Mouse (Mus musculus): ENCODE measurements around the gene Ptk7. TPM values are rescaled to one million over a fixed set of nuclear protein-coding genes. Genes with fewer than 3 reads are reported as not detected.

The Ptk7 gene
- polyA plus RNA-seq, 1 experiment = 145 TPM

DNA sequence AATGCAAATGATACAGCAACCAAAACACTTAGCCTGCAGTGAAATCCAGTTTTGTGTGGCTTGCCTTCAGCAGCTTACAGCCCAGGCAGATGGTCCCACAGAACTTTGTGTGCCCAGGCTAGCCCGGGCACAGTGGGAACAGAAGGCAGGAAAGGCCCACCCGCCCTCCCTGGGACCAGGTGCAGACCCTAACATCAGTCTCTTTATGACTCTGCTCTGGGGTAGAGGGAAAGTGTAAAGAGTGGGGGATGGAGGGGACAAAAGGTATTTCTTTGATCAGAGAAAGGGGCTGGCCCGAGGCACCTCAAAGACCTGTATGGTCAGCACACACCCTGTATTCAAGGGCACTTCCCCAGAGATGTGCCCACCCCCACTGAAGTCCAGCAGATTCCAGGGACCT lies 16.1 kb downstream of the Ptk7 start:
- Histone ChIP-seq H3K27ac (ENCODE audit: insufficient read depth, low read length) (peak overlapping the region; percentile 62), H3K4me1 (ENCODE audit: control insufficient read depth, insufficient read depth, low read length) (peaks cover 31% of the 10 kb centered on the region), H3K4me3 (ENCODE audit: insufficient read depth, low read length) (no peak overlapping the region)
- TF ChIP-seq POLR2A (IDR thresholded peaks at IDR 0.05; ENCODE audit: low read depth, low read length) (no peak), CTCF (IDR thresholded peaks at IDR 0.05; ENCODE audit: borderline replicate concordance, insufficient read depth, low read length) (no peak)

DNA sequence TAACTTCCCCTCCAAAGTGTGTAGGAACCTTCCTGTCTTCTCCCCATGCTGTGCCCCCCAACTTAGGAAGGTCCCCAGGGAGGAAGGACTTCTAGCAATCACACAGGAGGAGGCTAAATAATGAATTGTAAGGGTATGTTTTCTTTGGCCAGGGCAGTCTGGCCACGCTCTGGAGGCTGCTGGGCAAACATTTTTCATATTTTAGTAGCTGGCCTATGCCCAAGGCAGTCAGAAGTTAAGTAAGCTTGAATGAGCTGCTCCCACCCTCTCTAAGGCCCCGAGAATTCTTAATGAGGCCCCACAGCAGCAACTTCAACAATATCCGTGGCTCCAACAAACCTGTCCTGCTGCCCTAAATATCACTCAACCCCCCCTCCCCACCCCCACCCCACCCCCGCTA lies 16.5 kb downstream of the Ptk7 start:
- TF ChIP-seq CTCF (IDR thresholded peaks at IDR 0.05; ENCODE audit: borderline replicate concordance, insufficient read depth, low read length) (no peak), POLR2A (IDR thresholded peaks at IDR 0.05; ENCODE audit: low read depth, low read length) (no peak)
- no peak overlapping the region for H3K4me3 ChIP-seq (ENCODE audit: insufficient read depth, low read length)

GRCm38 (mm10) chr17:46612189-46612588 lies 17.1 kb downstream of the Ptk7 start:
- TF ChIP-seq CTCF (IDR thresholded peaks at IDR 0.05; ENCODE audit: borderline replicate concordance, insufficient read depth, low read length) = no peak
- no peak for TF ChIP-seq POLR2A (IDR thresholded peaks at IDR 0.05; ENCODE audit: low read depth, low read length)
- Histone ChIP-seq H3K27ac (ENCODE audit: insufficient read depth, low read length) (peak overlapping the region; percentile 50), H3K4me3 (ENCODE audit: insufficient read depth, low read length) (no peak overlapping the region), H3K4me1 (ENCODE audit: control insufficient read depth, insufficient read depth, low read length) (peaks cover 24% of the 10 kb centered on the region)

More for the DNA sequence above, 16.5 kb downstream of the Ptk7 start:
- Histone ChIP-seq H3K4me1 (ENCODE audit: control insufficient read depth, insufficient read depth, low read length) (peaks cover 29% of the 10 kb centered on the region), H3K27ac (ENCODE audit: insufficient read depth, low read length) (peak overlapping the region; percentile 50)

- no peak overlapping the region for H3K27ac ChIP-seq (ENCODE audit: insufficient read depth, low read length)
- H3K4me3 ChIP-seq (ENCODE audit: insufficient read depth, low read length) = no peak overlapping the region
- no peak for TF ChIP-seq CTCF (IDR thresholded peaks at IDR 0.05; ENCODE audit: borderline replicate concordance, insufficient read depth, low read length)
- no peak for TF ChIP-seq POLR2A (IDR thresholded peaks at IDR 0.05; ENCODE audit: low read depth, low read length)
- H3K4me1 ChIP-seq (ENCODE audit: control insufficient read depth, insufficient read depth, low read length) = peaks cover 21% of the 10 kb centered on the region
These were observed 18.0 kb downstream of the Ptk7 start for GRCm38 (mm10) chr17:46611316-46611715.

DNA sequence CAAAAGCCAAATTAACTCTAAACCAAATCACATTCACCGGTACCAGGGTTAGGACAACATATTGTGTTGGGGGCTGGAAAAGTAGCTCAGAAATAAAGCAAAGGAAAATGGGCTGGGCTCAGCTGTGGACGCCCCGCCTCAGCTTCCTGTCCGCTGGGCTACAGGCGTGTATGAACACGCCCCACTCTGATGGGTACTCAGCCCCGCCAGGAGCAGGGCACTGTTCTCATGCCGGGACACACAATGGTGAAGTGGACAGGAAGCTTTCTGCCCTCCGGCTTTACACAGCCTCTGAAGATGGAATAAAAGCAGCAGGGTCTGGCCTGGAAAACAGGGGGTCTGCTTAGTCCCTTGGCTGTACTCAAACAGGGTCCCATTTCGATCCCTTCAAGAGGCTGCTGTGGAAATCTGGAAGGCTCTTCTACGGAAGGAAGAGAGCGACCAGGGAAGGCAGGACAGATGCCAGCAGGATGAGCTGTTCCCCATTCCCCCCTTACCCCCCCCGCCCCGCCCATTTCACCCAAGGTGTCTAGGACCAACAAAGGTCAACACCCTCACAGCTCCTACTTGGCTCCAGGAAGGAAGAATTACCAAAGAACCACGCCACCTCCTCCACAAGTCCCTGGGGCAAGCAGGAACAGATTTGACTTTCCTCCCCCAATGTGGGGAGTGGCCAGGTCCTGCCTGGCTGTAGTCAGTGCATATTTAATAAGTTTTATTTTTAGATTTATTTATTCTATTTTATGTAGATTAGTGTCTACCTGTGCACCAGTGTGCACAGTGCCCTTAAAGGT lies 19.4 kb downstream of the Ptk7 start:
- peak overlapping the region; percentile 23; the same call in 1 of the 2 replicates for H3K27ac ChIP-seq (ENCODE audit: insufficient read depth, low read length)
- H3K4me3 ChIP-seq (ENCODE audit: insufficient read depth, low read length) = no peak overlapping the region
- H3K4me1 ChIP-seq (ENCODE audit: control insufficient read depth, insufficient read depth, low read length) = peaks cover 21% of the 10 kb centered on the region
- TF ChIP-seq CTCF (IDR thresholded peaks at IDR 0.05; ENCODE audit: borderline replicate concordance, insufficient read depth, low read length) = no peak
- TF ChIP-seq POLR2A (IDR thresholded peaks at IDR 0.05; ENCODE audit: low read depth, low read length) = no peak

DNA sequence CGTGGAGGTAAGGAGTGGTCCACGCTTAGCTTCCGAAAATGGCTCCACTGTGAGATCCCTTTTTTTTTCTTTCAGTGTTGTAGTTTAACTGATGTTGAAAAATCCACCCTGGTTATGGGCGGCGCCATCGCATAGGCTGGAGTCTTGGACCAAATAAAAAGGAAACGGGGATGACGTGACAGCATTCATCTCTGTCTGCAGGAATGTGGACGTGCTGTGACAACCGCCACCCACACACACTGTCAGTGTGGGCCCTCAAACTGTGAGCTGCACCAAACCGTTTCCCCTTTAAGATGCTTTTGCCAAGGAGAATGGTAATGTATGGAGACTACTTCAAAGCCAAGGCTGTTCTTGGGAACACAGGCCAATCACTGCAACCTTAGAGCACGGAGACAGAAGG lies 23.3 kb downstream of the Ptk7 start:
- Histone ChIP-seq H3K27ac (ENCODE audit: insufficient read depth, low read length) (no peak overlapping the region), H3K4me1 (ENCODE audit: control insufficient read depth, insufficient read depth, low read length) (peaks cover 6% of the 10 kb centered on the region), H3K4me3 (ENCODE audit: insufficient read depth, low read length) (no peak overlapping the region)
- no peak for TF ChIP-seq CTCF (IDR thresholded peaks at IDR 0.05; ENCODE audit: borderline replicate concordance, insufficient read depth, low read length)
- TF ChIP-seq POLR2A (IDR thresholded peaks at IDR 0.05; ENCODE audit: low read depth, low read length) = no peak

DNA sequence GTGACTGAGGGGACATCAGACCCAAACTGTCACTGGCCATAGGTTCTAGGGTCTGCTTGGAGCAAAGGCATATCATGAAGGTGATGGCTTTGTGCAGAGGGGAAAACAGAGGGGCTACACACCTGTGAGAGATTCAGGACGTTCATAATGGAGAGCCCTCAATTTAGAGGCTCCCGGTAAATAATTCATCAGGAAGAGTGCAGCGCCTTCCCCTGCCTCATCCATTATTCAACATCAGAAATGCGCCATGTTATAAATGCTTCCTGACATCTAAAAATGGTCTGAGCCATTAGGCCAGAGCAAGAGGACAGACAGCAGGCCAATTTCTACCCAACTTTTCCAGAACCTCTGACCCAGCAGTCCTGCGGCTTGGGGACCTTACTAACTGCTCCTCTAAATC lies 24.2 kb downstream of the Ptk7 start:
- Histone ChIP-seq H3K27ac (ENCODE audit: insufficient read depth, low read length) (no peak overlapping the region), H3K4me3 (ENCODE audit: insufficient read depth, low read length) (no peak overlapping the region), H3K4me1 (ENCODE audit: control insufficient read depth, insufficient read depth, low read length) (peaks cover under 1% of the 10 kb centered on the region; the same call in 1 of the 2 replicates)
- no peak for TF ChIP-seq CTCF (IDR thresholded peaks at IDR 0.05; ENCODE audit: borderline replicate concordance, insufficient read depth, low read length)
- no peak for TF ChIP-seq POLR2A (IDR thresholded peaks at IDR 0.05; ENCODE audit: low read depth, low read length)

- H3K27ac ChIP-seq (ENCODE audit: insufficient read depth, low read length) = peak overlapping the region; percentile 32; the same call in 1 of the 2 replicates
- no peak overlapping the region for H3K4me3 ChIP-seq (ENCODE audit: insufficient read depth, low read length)
- no peak for TF ChIP-seq POLR2A (IDR thresholded peaks at IDR 0.05; ENCODE audit: low read depth, low read length)
- TF ChIP-seq CTCF (IDR thresholded peaks at IDR 0.05; ENCODE audit: borderline replicate concordance, insufficient read depth, low read length) = no peak
- H3K4me1 ChIP-seq (ENCODE audit: control insufficient read depth, insufficient read depth, low read length) = no peaks in the 10 kb centered on the region; the same call in 1 of the 2 replicates
These were observed 26.1 kb downstream of the Ptk7 start for GRCm38 (mm10) chr17:46603229-46603628.

DNA sequence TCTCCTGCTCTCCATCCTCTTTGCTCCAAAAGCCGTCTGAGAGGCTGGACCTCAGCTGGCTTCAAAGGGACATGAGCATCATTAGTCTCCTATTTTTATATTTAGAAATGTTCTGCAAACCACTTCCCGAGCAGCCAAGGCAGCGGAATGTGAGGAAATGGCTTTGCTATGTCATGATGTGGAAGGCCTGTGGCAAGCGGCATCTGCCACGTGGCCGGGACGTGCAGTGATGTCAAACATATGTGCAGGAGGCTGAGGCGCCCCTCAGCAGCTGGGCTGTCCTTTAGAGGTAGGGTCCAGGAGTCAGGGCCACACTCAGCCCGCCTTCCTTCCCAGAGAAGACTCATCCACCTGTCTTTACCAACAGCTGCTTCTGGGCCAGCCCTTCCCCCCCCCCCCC lies 27.1 kb downstream of the Ptk7 start:
- Histone ChIP-seq H3K27ac (ENCODE audit: insufficient read depth, low read length) (peak overlapping the region; percentile 87), H3K4me3 (ENCODE audit: insufficient read depth, low read length) (no peak overlapping the region), H3K4me1 (ENCODE audit: control insufficient read depth, insufficient read depth, low read length) (no peaks in the 10 kb centered on the region; the same call in 1 of the 2 replicates)
- TF ChIP-seq CTCF (IDR thresholded peaks at IDR 0.05; ENCODE audit: borderline replicate concordance, insufficient read depth, low read length) = no peak
- no peak for TF ChIP-seq POLR2A (IDR thresholded peaks at IDR 0.05; ENCODE audit: low read depth, low read length)

GRCm38 (mm10) chr17:46600569-46600968 lies 28.7 kb downstream of the Ptk7 start:
- Histone ChIP-seq H3K4me1 (ENCODE audit: control insufficient read depth, insufficient read depth, low read length) (no peaks in the 10 kb centered on the region; the same call in none of the 2 replicates), H3K27ac (ENCODE audit: insufficient read depth, low read length) (0 out of 2 replicates have a peak overlapping the region, but pooled peaks have one; percentile 87), H3K4me3 (ENCODE audit: insufficient read depth, low read length) (no peak overlapping the region)
- no peak for TF ChIP-seq CTCF (IDR thresholded peaks at IDR 0.05; ENCODE audit: borderline replicate concordance, insufficient read depth, low read length)
- no peak for TF ChIP-seq POLR2A (IDR thresholded peaks at IDR 0.05; ENCODE audit: low read depth, low read length)
